Mouse (Mus musculus) CH12.LX (cell line): ENCODE measurements around the gene Best2.
A peak's percentile ranks its signal among the peaks of the same experiment; 100 is the strongest.

Experiments
- CTCF ChIP-seq, 2 experiments: IDR thresholded peaks in 1 of 2; conservative IDR thresholded peaks in 1 of 2; 2 replicates each; pipeline ENCODE4 v1.5.1; 2011 to 2012; ENCODE audit warnings: low read depth in 2 of 2, low read length in 2 of 2, improper control_type of control experiment in 1 of 2, inconsistent platforms in 1 of 2, mild to moderate bottlenecking in 1 of 2, moderate library complexity in 1 of 2
- E2F4 ChIP-seq: IDR thresholded peaks from 2 replicates; pipeline ENCODE4 v1.6.1; 2011; ENCODE audit warnings: low read depth, low read length, improper control_type of control experiment; ENCODE audit not compliant: insufficient replicate concordance
- ELF1 ChIP-seq: IDR thresholded peaks from 2 replicates; pipeline ENCODE4 v1.6.1; 2014; ENCODE audit warnings: low read depth, mild to moderate bottlenecking, inconsistent platforms, low read length, improper control_type of control experiment
- EP300 ChIP-seq: IDR thresholded peaks from 2 replicates; pipeline ENCODE4 v1.6.1; 2011; ENCODE audit warnings: low read length, improper control_type of control experiment
- MAFK ChIP-seq: IDR thresholded peaks from 2 replicates; pipeline ENCODE4 v1.6.1; 2011; ENCODE audit warnings: low read length, improper control_type of control experiment; ENCODE audit not compliant: insufficient replicate concordance
- MAX ChIP-seq: IDR thresholded peaks from 2 replicates; pipeline ENCODE4 v1.6.1; 2011; ENCODE audit warnings: low read length, improper control_type of control experiment
- NELFE ChIP-seq: IDR thresholded peaks from 2 replicates; pipeline ENCODE4 v1.6.1; 2011; ENCODE audit warnings: low read depth, low read length, improper control_type of control experiment
- POLR2A ChIP-seq: IDR thresholded peaks from 2 replicates; pipeline ENCODE4 v1.6.1; 2011; ENCODE audit warnings: low read depth, mild to moderate bottlenecking, improper control_type of control experiment, low read length
- SIN3A ChIP-seq: IDR thresholded peaks from 2 replicates; pipeline ENCODE4 v1.6.1; 2012; ENCODE audit warnings: low read length, improper control_type of control experiment, inconsistent platforms
- USF1 ChIP-seq: IDR thresholded peaks from 2 replicates; pipeline ENCODE4 v1.6.1; 2014; ENCODE audit warnings: low read depth, mild to moderate bottlenecking, inconsistent platforms, low read length, improper control_type of control experiment
- ZNF384 ChIP-seq: IDR thresholded peaks from 2 replicates; pipeline ENCODE4 v1.6.1; 2012; ENCODE audit warnings: low read depth, low read length, improper control_type of control experiment, inconsistent platforms

DNA sequence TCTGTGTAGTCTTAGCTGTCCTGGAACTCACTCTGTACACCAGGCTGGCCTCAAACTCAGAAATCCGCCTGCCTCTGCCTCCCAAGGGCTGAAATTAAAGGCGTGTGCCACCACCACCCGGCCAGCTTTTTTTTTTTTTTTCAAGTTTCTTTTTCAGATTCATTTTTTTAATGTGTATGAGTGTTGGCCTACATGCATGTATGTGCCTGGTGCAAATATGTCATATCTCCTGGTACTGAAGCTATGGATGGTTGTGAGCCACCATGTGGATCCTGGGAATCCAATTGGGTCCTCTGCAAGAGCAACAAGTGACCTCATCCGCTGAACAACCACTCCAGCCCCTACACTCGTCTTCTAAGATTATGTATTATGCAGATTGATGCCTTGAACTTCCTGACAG, 26.9 kb downstream of the Best2 start:
- TF ChIP-seq USF1 = no peak
- TF ChIP-seq CTCF (conservative IDR thresholded peaks at IDR 0.05 in 1 of 2, IDR thresholded peaks at IDR 0.05 in 1 of 2; ENCODE audit: low read depth in 2 of 2, low read length in 2 of 2) = no peak
- no peak for TF ChIP-seq ELF1
- TF ChIP-seq EP300 = no peak
- TF ChIP-seq POLR2A = no peak
- no peak for TF ChIP-seq SIN3A
- TF ChIP-seq NELFE = no peak
- TF ChIP-seq MAX = no peak
- TF ChIP-seq E2F4 = no peak
- no peak for TF ChIP-seq MAFK
- TF ChIP-seq ZNF384 = peak; percentile 59
